Mouse (Mus musculus) embryonic facial prominence, embryonic 14.5 days (tissue): ENCODE data around the gene Sh3d21. TPM values are rescaled to one million over a fixed set of nuclear protein-coding genes. Genes with fewer than 3 reads are reported as not detected.

Source experiments
- ATAC-seq: fragments of 200-750 bp; cut with Nextera tagmentation; 2 replicates; pipeline ENCODE4 v1.8.0; 2017; ENCODE audit warnings: low read depth, moderate number of reproducible peaks, moderate TSS enrichment
- DNase-seq: peaks from one replicate; pipeline ENCODE4 v3.0.0-alpha.2; 2015; ENCODE audit warnings: low spot score
- H3K27ac ChIP-seq: fragments of 300-500 bp; sonication (generic); replicated peaks from 2 replicates; pipeline ENCODE4 v1.5.1; 2014; ENCODE audit warnings: low read depth, mild to moderate bottlenecking, low read length, moderate library complexity
- H3K27me3 ChIP-seq: fragments of 300-500 bp; sonication (generic); replicated peaks from 2 replicates; pipeline ENCODE4 v1.6.1; 2014; ENCODE audit warnings: low read length; ENCODE audit not compliant: control insufficient read depth, insufficient read depth
- H3K36me3 ChIP-seq: fragments of 300-500 bp; sonication (generic); 2 replicates; pipeline ENCODE4 v1.6.1; 2014; ENCODE audit warnings: low read length, mixed read lengths; ENCODE audit not compliant: control insufficient read depth, insufficient read depth
- H3K4me1 ChIP-seq: fragments of 300-500 bp; sonication (generic); 2 replicates; pipeline ENCODE4 v1.6.1; 2014; ENCODE audit warnings: antibody characterized with exemption, low read length; ENCODE audit not compliant: control insufficient read depth, insufficient read depth
- H3K4me2 ChIP-seq: fragments of 300-500 bp; sonication (generic); 2 replicates; pipeline ENCODE4 v1.6.1; 2014; ENCODE audit warnings: low read depth, mild to moderate bottlenecking, low read length, moderate library complexity, mixed read lengths
- H3K4me3 ChIP-seq: fragments of 300-500 bp; sonication (generic); 2 replicates; pipeline ENCODE4 v1.5.1; 2014; ENCODE audit warnings: low read depth, mild to moderate bottlenecking, low read length
- H3K9ac ChIP-seq: fragments of 300-500 bp; sonication (generic); 2 replicates; pipeline ENCODE4 v1.6.1; 2014; ENCODE audit warnings: low read depth, mild to moderate bottlenecking, low read length, moderate library complexity, mixed read lengths
- H3K9me3 ChIP-seq: fragments of 300-500 bp; sonication (generic); 2 replicates; pipeline ENCODE4 v1.6.1; 2016; ENCODE audit warnings: low read length; ENCODE audit not compliant: control insufficient read depth
- whole genome bisulfite sequencing: fragments of 180-500 bp; shearing (Covaris S2); extraction: QIAGEN DNeasy Blood & Tissue Kit; methylation state at CpG from one replicate; pipeline ENCODE4 v1.1.7; 2014; 5-methylcytosine and 5-hydroxymethylcytosine counted together
- polyA plus RNA-seq: library from polyadenylated mRNA; unstranded; fragments of >200 nt; fragmentation: Nextera tagmentation; extraction: Ambion mirVana; gene quantifications from 2 replicates; pipeline ENCODE4 v1.2.1, GENCODE M21; 2014

The Sh3d21 gene
- 7.8 and 7.9 TPM in 2 replicates for polyA plus RNA-seq

DNA sequence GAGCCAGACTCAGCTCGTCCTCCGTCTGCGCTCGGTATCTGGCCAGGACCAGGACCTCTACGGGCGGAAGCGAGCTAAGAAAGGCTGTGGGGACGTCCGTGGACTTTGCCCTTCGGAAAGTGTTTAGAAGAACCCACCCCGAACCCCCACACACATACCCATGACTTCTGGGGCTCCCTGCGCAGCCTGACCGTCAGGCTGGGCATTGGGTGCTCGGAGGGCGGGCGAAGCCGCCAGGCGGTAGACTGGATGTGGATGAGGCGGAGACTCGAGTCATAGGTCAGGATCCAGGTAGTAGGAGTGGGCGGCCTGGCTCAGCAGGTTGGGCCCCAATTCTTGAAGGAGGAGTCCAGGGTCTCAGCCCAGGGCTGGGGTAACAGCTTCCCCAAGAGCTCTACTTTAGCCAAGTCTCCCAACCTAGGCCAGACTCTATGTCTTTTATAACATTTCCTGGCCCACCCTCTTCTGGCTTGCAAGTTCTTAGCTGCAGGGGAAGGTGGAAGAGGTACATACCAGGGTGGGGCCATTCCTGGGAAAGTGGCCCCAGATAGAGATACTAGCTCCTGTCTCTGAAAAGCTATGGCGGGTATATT is at the start of gene Sh3d21:
Gene Sh3d21, minus strand, starts transcription at position 425 of the 593 bp plus-strand sequence.
- WGBS = 8% methylated on average over 14 of the region's 22 CpGs
- Histone ChIP-seq H3K9me3 (no peaks in the 10 kb centered on the region), H3K4me3 (peak within 1 kb of the TSS; percentile 65), H3K36me3 (peaks cover 25% of the 10 kb centered on the region), H3K9ac (peak within 1 kb of the TSS; percentile 91), H3K4me2 (peak within 1 kb of the TSS; percentile 99), H3K4me1 (peaks cover 8% of the 10 kb centered on the region; the same call in 1 of the 2 replicates), H3K27ac (peak within 1 kb of the TSS; percentile 88), H3K27me3 (no peaks in the 10 kb centered on the region)
- ATAC-seq (peak; percentile 34), DNase-seq (peak; percentile 39)

- no peak overlapping the region for H3K4me2 ChIP-seq
- 54% methylated on average over 6 of the region's 6 CpGs for WGBS
- H3K36me3 ChIP-seq = no peaks in the 10 kb centered on the region
- no peak overlapping the region for H3K4me3 ChIP-seq
- no peaks in the 10 kb centered on the region for H3K9me3 ChIP-seq
- ATAC-seq = no peak
- no peak for DNase-seq
- H3K9ac ChIP-seq = no peak overlapping the region
- H3K27me3 ChIP-seq = no peaks in the 10 kb centered on the region
- no peak overlapping the region for H3K27ac ChIP-seq
- H3K4me1 ChIP-seq = no peaks in the 10 kb centered on the region
These were observed 43.8 kb upstream of the Sh3d21 start for GRCm38 (mm10) chr4:126207081-126207480.

DNA sequence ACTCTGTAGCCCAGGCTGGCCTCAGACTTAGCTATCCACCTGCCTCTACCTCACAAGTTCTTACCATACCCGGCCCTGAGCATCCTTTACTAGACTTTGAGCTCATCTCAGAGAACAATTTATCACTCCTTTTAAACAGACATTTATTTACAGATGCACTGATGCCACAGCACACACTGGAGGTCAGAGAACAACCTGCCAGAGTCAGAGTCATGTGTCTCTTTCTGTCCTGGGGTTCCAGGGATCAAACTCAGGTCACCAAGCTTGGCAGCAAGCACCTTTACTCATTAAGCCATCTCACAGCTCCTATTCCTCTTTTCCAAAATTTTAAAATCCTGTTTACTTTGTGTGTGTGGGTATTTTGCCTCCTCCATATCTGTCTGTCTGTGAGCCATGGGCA is 42.1 kb upstream of the Sh3d21 start:
- ATAC-seq (no peak), DNase-seq (no peak)
- H3K4me2 ChIP-seq = no peak overlapping the region
- H3K9me3 ChIP-seq = no peaks in the 10 kb centered on the region
- H3K36me3 ChIP-seq = 0 out of 2 replicates have a peak, but pooled peaks cover 4% of the 10 kb centered on the region
- 82% methylated on average over 1 of the region's 1 CpGs for WGBS
- H3K27ac ChIP-seq = no peak overlapping the region
- H3K9ac ChIP-seq = no peak overlapping the region
- peaks cover 7% of the 10 kb centered on the region for H3K4me1 ChIP-seq
- H3K4me3 ChIP-seq = no peak overlapping the region
- H3K27me3 ChIP-seq = no peaks in the 10 kb centered on the region

GRCm38 (mm10) chr4:126204661-126205230 is 41.5 kb upstream of the Sh3d21 start:
- H3K4me1 ChIP-seq = peaks cover 12% of the 10 kb centered on the region
- no peak overlapping the region for H3K27ac ChIP-seq
- H3K36me3 ChIP-seq = 0 out of 2 replicates have a peak, but pooled peaks cover 7% of the 10 kb centered on the region
- H3K4me2 ChIP-seq = no peak overlapping the region
- no peaks in the 10 kb centered on the region for H3K9me3 ChIP-seq
- H3K9ac ChIP-seq = no peak overlapping the region
- no peak overlapping the region for H3K4me3 ChIP-seq
- no peak for ATAC-seq
- H3K27me3 ChIP-seq = no peaks in the 10 kb centered on the region
- no peak for DNase-seq
- WGBS = 80% methylated on average over 12 of the region's 12 CpGs

- H3K4me1 ChIP-seq = peaks cover 15% of the 10 kb centered on the region
- H3K9ac ChIP-seq = no peak overlapping the region
- H3K27me3 ChIP-seq = no peaks in the 10 kb centered on the region
- H3K36me3 ChIP-seq = peaks cover 13% of the 10 kb centered on the region; the same call in 1 of the 2 replicates
- H3K9me3 ChIP-seq = no peaks in the 10 kb centered on the region
- H3K4me2 ChIP-seq = no peak overlapping the region
- peak overlapping the region; percentile 98; the same call in 1 of the 2 replicates for H3K27ac ChIP-seq
- H3K4me3 ChIP-seq = no peak overlapping the region
- WGBS = 75% methylated on average over 8 of the region's 8 CpGs
- no peak for ATAC-seq
- no peak for DNase-seq
These were observed 40.7 kb upstream of the Sh3d21 start for GRCm38 (mm10) chr4:126204016-126204415.

- Histone ChIP-seq H3K9ac (peak overlapping the region; percentile 60), H3K27ac (peak overlapping the region; percentile 98), H3K9me3 (no peaks in the 10 kb centered on the region), H3K4me1 (peaks cover 15% of the 10 kb centered on the region), H3K36me3 (peaks cover 13% of the 10 kb centered on the region; the same call in 1 of the 2 replicates), H3K27me3 (no peaks in the 10 kb centered on the region), H3K4me2 (peak overlapping the region; percentile 57), H3K4me3 (peak overlapping the region; percentile 68)
- WGBS = 71% methylated on average over 10 of the region's 10 CpGs
- ATAC-seq (no peak), DNase-seq (no peak)
These were observed 40.1 kb upstream of the Sh3d21 start for GRCm38 (mm10) chr4:126203336-126203895.

- Histone ChIP-seq H3K9me3 (no peaks in the 10 kb centered on the region), H3K4me3 (peak within 1 kb of the TSS; percentile 68), H3K27ac (peak within 1 kb of the TSS; percentile 98), H3K4me2 (peak within 1 kb of the TSS; percentile 85), H3K36me3 (peaks cover 13% of the 10 kb centered on the region; the same call in 1 of the 2 replicates), H3K4me1 (peaks cover 18% of the 10 kb centered on the region), H3K9ac (peak within 1 kb of the TSS; percentile 91), H3K27me3 (no peaks in the 10 kb centered on the region)
- DNase-seq (peak; percentile 99), ATAC-seq (peak; percentile 99)
- under 1% methylated on average over 47 of the region's 75 CpGs for WGBS
These were observed 39.3 kb upstream of the Sh3d21 start, which contains the start of gene Thrap3 for GRCm38 (mm10) chr4:126202303-126203181. TSS of gene Thrap3 (minus strand) at chr4:126202760.
